Mouse (Mus musculus) forebrain, postnatal 0 days (tissue): Measurements from ENCODE around the gene Gngt1. TPM values are rescaled to one million over a fixed set of nuclear protein-coding genes. Genes with fewer than 3 reads are reported as not detected.

Source experiments
- ATAC-seq: fragments of 200-750 bp; cut with Nextera tagmentation; 2 replicates; pipeline ENCODE4 v1.8.0; 2017; ENCODE audit warnings: mild to moderate bottlenecking, moderate library complexity
- DNase-seq: peaks from one replicate; pipeline ENCODE4 v3.0.0-alpha.2; 2015
- H3K27ac ChIP-seq: fragments of 300-500 bp; sonication (generic); 2 replicates; pipeline ENCODE4 v1.5.1; 2014; ENCODE audit warnings: low read depth, mild to moderate bottlenecking, antibody characterized with exemption, low read length, moderate library complexity, mixed read lengths
- H3K27me3 ChIP-seq: fragments of 300-500 bp; sonication (generic); 2 replicates; pipeline ENCODE4 v1.6.1; 2014; ENCODE audit warnings: mild to moderate bottlenecking, low read length, mixed read lengths; ENCODE audit not compliant: insufficient read depth
- H3K36me3 ChIP-seq: fragments of 300-500 bp; sonication (generic); 2 replicates; pipeline ENCODE4 v1.6.1; 2014; ENCODE audit warnings: mild to moderate bottlenecking, moderate library complexity; ENCODE audit not compliant: insufficient read depth
- H3K4me1 ChIP-seq: fragments of 300-500 bp; sonication (generic); 2 replicates; pipeline ENCODE4 v1.6.1; 2014; ENCODE audit warnings: antibody characterized with exemption; ENCODE audit not compliant: insufficient read depth
- H3K4me2 ChIP-seq: fragments of 300-500 bp; sonication (generic); 2 replicates; pipeline ENCODE4 v1.6.1; 2014; ENCODE audit warnings: low read depth, mild to moderate bottlenecking, moderate library complexity
- H3K4me3 ChIP-seq: fragments of 300-500 bp; sonication (generic); 2 replicates; pipeline ENCODE4 v1.5.1; 2014; ENCODE audit warnings: low read depth, low read length, mixed read lengths
- H3K9ac ChIP-seq: fragments of 300-500 bp; sonication (generic); 2 replicates; pipeline ENCODE4 v1.6.1; 2014; ENCODE audit warnings: mild to moderate bottlenecking
- H3K9me3 ChIP-seq: fragments of 300-500 bp; sonication (generic); 2 replicates; pipeline ENCODE4 v1.6.1; 2016; ENCODE audit warnings: low read length
- CTCF ChIP-seq: sonication (generic); IDR thresholded peaks from 2 replicates; pipeline ENCODE4 v1.5.1; 2016; ENCODE audit warnings: antibody characterized with exemption, control low read depth, low read depth
- WGBS: fragments of 180-500 bp; shearing (Covaris S2); extraction: QIAGEN DNeasy Blood & Tissue Kit; methylation state at CpG from one replicate; pipeline ENCODE4 v1.1.7; 2014; 5-methylcytosine and 5-hydroxymethylcytosine counted together
- polyA plus RNA-seq: library from polyadenylated mRNA; unstranded; fragments of >200 nt; fragmentation: Nextera tagmentation; extraction: Ambion mirVana; gene quantifications from 2 replicates; pipeline ENCODE4 v1.2.1, GENCODE M21; 2015
- total RNA-seq: library from RNA; depleted of rRNA; stranded (reverse); fragments of >200 nt; gene quantifications from 2 replicates; pipeline ENCODE4 v1.2.3, GENCODE M21; 2014

The Gngt1 gene
- total and polyA plus RNA-seq, 2 experiments from 2014 or later, result not detected

- no peak overlapping the region for H3K9ac ChIP-seq
- no peak overlapping the region for H3K4me3 ChIP-seq
- ATAC-seq, result no peak
- no peak overlapping the region for H3K27ac ChIP-seq
- no peak overlapping the region for H3K4me2 ChIP-seq
- H3K9me3 ChIP-seq, result no peaks in the 10 kb centered on the region
- WGBS, result 42% methylated on average over 6 of the region's 6 CpGs
- no peak for TF ChIP-seq CTCF
- peaks cover 5% of the 10 kb centered on the region; the same call in 1 of the 2 replicates for H3K4me1 ChIP-seq
- DNase-seq, result no peak
- no peaks in the 10 kb centered on the region for H3K36me3 ChIP-seq
- H3K27me3 ChIP-seq, result no peaks in the 10 kb centered on the region
Measured at GRCm38 (mm10) chr6:3999296-3999695, 5.7 kb downstream of the Gngt1 start.

- Histone ChIP-seq H3K9ac (no peak overlapping the region), H3K4me2 (no peak overlapping the region), H3K9me3 (no peaks in the 10 kb centered on the region), H3K27ac (no peak overlapping the region), H3K4me1 (peaks cover 5% of the 10 kb centered on the region; the same call in 1 of the 2 replicates), H3K36me3 (no peaks in the 10 kb centered on the region), H3K4me3 (no peak overlapping the region), H3K27me3 (no peaks in the 10 kb centered on the region)
- ATAC-seq, result no peak
- no peak for TF ChIP-seq CTCF
- 80% methylated on average over 3 of the region's 3 CpGs for WGBS
- DNase-seq, result no peak
Measured at GRCm38 (mm10) chr6:4000716-4001115, 7.1 kb downstream of the Gngt1 start.

- no peak for TF ChIP-seq CTCF
- no peak overlapping the region for H3K27ac ChIP-seq
- H3K27me3 ChIP-seq, result no peaks in the 10 kb centered on the region
- no peaks in the 10 kb centered on the region for H3K36me3 ChIP-seq
- DNase-seq (no peak), ATAC-seq (no peak)
- no peak overlapping the region; the same call in 1 of the 2 replicates for H3K4me2 ChIP-seq
- no peak overlapping the region for H3K9ac ChIP-seq
- H3K9me3 ChIP-seq, result no peaks in the 10 kb centered on the region
- no peak overlapping the region; the same call in 1 of the 2 replicates for H3K4me3 ChIP-seq
- H3K4me1 ChIP-seq, result peaks cover 5% of the 10 kb centered on the region; the same call in 1 of the 2 replicates
- WGBS, result 47% methylated on average over 4 of the region's 4 CpGs
Measured at GRCm38 (mm10) chr6:4003445-4003844, 9.9 kb downstream of the Gngt1 start.

GRCm38 (mm10) chr6:4003890-4004306 lies 10.3 kb downstream of the Gngt1 start, which contains the start of gene Gng11:
TSS of gene Gng11 (plus strand) at chr6:4003904.
- Histone ChIP-seq H3K4me2 (peak within 1 kb of the TSS; percentile 48), H3K4me3 (peak within 1 kb of the TSS; percentile 19), H3K4me1 (peaks cover 5% of the 10 kb centered on the region; the same call in 1 of the 2 replicates), H3K36me3 (no peaks in the 10 kb centered on the region), H3K27me3 (no peaks in the 10 kb centered on the region), H3K9me3 (no peaks in the 10 kb centered on the region), H3K27ac (peak within 1 kb of the TSS; percentile 50), H3K9ac (peak within 1 kb of the TSS; percentile 39; the same call in 1 of the 2 replicates)
- 3% methylated on average over 19 of the region's 19 CpGs for WGBS
- no peak for TF ChIP-seq CTCF
- DNase-seq, result peak; percentile 5
- ATAC-seq, result peak; percentile 60

- no peaks in the 10 kb centered on the region for H3K36me3 ChIP-seq
- 77% methylated on average over 2 of the region's 2 CpGs for WGBS
Measured at GRCm38 (mm10) chr6:4004808-4005207, 11.2 kb downstream of the Gngt1 start.

GRCm38 (mm10) chr6:4008501-4009040 lies 15.0 kb downstream of the Gngt1 start:
- Histone ChIP-seq H3K36me3 (no peaks in the 10 kb centered on the region), H3K27ac (no peak overlapping the region), H3K4me1 (peaks cover 5% of the 10 kb centered on the region; the same call in 1 of the 2 replicates), H3K4me3 (no peak overlapping the region), H3K9me3 (no peaks in the 10 kb centered on the region), H3K9ac (no peak overlapping the region), H3K4me2 (no peak overlapping the region), H3K27me3 (no peaks in the 10 kb centered on the region)
- ATAC-seq (no peak), DNase-seq (no peak)
- no peak for TF ChIP-seq CTCF
- 63% methylated on average over 2 of the region's 2 CpGs for WGBS

More at GRCm38 (mm10) chr6:4004808-4005207, 11.2 kb downstream of the Gngt1 start:
- H3K9me3 ChIP-seq, result no peaks in the 10 kb centered on the region
- H3K4me2 ChIP-seq, result no peak overlapping the region
- no peak overlapping the region for H3K27ac ChIP-seq
- no peak overlapping the region for H3K4me3 ChIP-seq
- H3K4me1 ChIP-seq, result peaks cover 5% of the 10 kb centered on the region; the same call in 1 of the 2 replicates
- no peaks in the 10 kb centered on the region for H3K27me3 ChIP-seq
- DNase-seq (no peak), ATAC-seq (no peak)
- H3K9ac ChIP-seq, result no peak overlapping the region
- TF ChIP-seq CTCF, result no peak

GRCm38 (mm10) chr6:4009548-4009947 lies 16.0 kb downstream of the Gngt1 start:
- no peak overlapping the region for H3K4me3 ChIP-seq
- no peak overlapping the region for H3K4me2 ChIP-seq
- DNase-seq (no peak), ATAC-seq (no peak)
- TF ChIP-seq CTCF, result no peak
- H3K9ac ChIP-seq, result no peak overlapping the region
- H3K36me3 ChIP-seq, result no peaks in the 10 kb centered on the region
- H3K27me3 ChIP-seq, result no peaks in the 10 kb centered on the region
- no peak overlapping the region for H3K27ac ChIP-seq
- H3K9me3 ChIP-seq, result no peaks in the 10 kb centered on the region
- no peaks in the 10 kb centered on the region for H3K4me1 ChIP-seq
